Mouse (Mus musculus): Measurements from ENCODE around the gene March2.
"Not testable (repeated sequence)": the region's sequence is repeated elsewhere in the genome, so short reads cannot be mapped to it uniquely, and the experiment has no call there.

The March2 gene

GRCm38 (mm10) chr17:33732556-33733083 lies 14.2 kb upstream of the March2 start:
- CTCF ChIA-PET = not testable (repeated sequence)
- POLR2A ChIA-PET = interaction anchor here in 2 of 4 experiments (0.7 to 2.0 kb wide), 5 partner anchors 14 to 223 kb away, joined by 3 to 8 read pairs (median 4); partner anchors contain the start of genes March2 (in 2 of the 2), Rab11b (in 2 of the 2), Rps18 (in 1 of the 2) and Vps52 (in 1 of the 2)

- ChIA-PET POLR2A (interaction anchor here in 1 of 4 experiments (1.5 kb wide), 1 partner anchor 11 kb away, joined by 3 read pairs; no protein-coding TSS in a partner anchor), CTCF (interaction anchor here in 1 of 4 experiments (1.2 kb wide), 1 partner anchor 31 kb away, joined by 3 read pairs; the partner anchor contains the start of gene Rab11b)
These were observed 10.7 kb upstream of the March2 start for GRCm38 (mm10) chr17:33729215-33729614.

GRCm38 (mm10) chr17:33728396-33728795 lies 9.9 kb upstream of the March2 start:
- ChIA-PET CTCF (interaction anchor here in 1 of 4 experiments (1.2 kb wide), 1 partner anchor 32 kb away, joined by 3 read pairs; the partner anchor contains the start of gene Rab11b), POLR2A (interaction anchor here in 1 of 4 experiments (0.9 to 1.5 kb wide), 2 partner anchors 11 to 32 kb away, joined by 3 read pairs; partner anchors contain the start of gene Rab11b)

GRCm38 (mm10) chr17:33719736-33720378 lies 1.4 kb upstream of the March2 start:
- POLR2A ChIA-PET = interaction anchor here in 3 of 4 experiments (0.5 to 4.4 kb wide), 19 partner anchors 9 to 236 kb away, joined by 3 to 87 read pairs (median 5); partner anchors contain the start of genes Rab11b (in 2 of the 3), Rps18 (in 2 of the 3), Vps52 (in 2 of the 3) and Ndufa7 (in 1 of the 3)

GRCm38 (mm10) chr17:33718944-33719725 lies 665 bp upstream of the March2 start:
- CTCF ChIA-PET = interaction anchor here in 2 of 4 experiments (0.6 to 1.1 kb wide), 3 partner anchors 14 to 83 kb away, joined by 3 to 4 read pairs (median 4); partner anchors contain the start of gene Rab11b (in 1 of the 2)
- POLR2A ChIA-PET = interaction anchor here (0.5 to 4.4 kb wide), 58 partner anchors 8 to 754 kb away, joined by 3 to 87 read pairs (median 4); partner anchors contain the start of genes Ndufa7 (in 3 of the 4), Rab11b (in 3 of the 4), Rps28 (in 3 of the 4) and Rps18 (in 2 of the 4)

More at GRCm38 (mm10) chr17:33719736-33720378, 1.4 kb upstream of the March2 start:
- CTCF ChIA-PET = no interaction called here

GRCm38 (mm10) chr17:33717982-33718381 lies 488 bp downstream of the March2 start:
- CTCF ChIA-PET = interaction anchor here in 1 of 4 experiments (0.9 to 1.1 kb wide), 2 partner anchors 13 to 42 kb away, joined by 4 read pairs; partner anchors contain the start of gene Rab11b

GRCm38 (mm10) chr17:33717246-33717645 lies 1.2 kb downstream of the March2 start:
- ChIA-PET CTCF (no interaction called here), POLR2A (interaction anchor here (0.6 to 4.4 kb wide), 22 partner anchors 9 to 234 kb away, joined by 3 to 87 read pairs (median 4); partner anchors contain the start of genes Rab11b (in 3 of the 4), Angptl4 (in 1 of the 4), B3galt4 (in 1 of the 4) and Ndufa7 (in 1 of the 4))

More at GRCm38 (mm10) chr17:33717982-33718381, 488 bp downstream of the March2 start:
- POLR2A ChIA-PET = interaction anchor here (0.6 to 4.4 kb wide), 49 partner anchors 9 to 753 kb away, joined by 3 to 87 read pairs (median 4); partner anchors contain the start of genes Rab11b (in 4 of the 4), Ndufa7 (in 3 of the 4), Rps28 (in 3 of the 4) and B3galt4 (in 2 of the 4)

GRCm38 (mm10) chr17:33714779-33715178 lies 3.7 kb downstream of the March2 start:
- CTCF ChIA-PET = no interaction called here

GRCm38 (mm10) chr17:33713271-33713670 lies 5.2 kb downstream of the March2 start:
- ChIA-PET CTCF (no interaction called here), POLR2A (interaction anchor here in 2 of 4 experiments (1.2 to 1.7 kb wide), 4 partner anchors 17 to 111 kb away, joined by 3 to 7 read pairs (median 4); partner anchors contain the start of genes Ndufa7 (in 1 of the 2), Rab11b (in 1 of the 2) and Rps28 (in 1 of the 2))

More at GRCm38 (mm10) chr17:33714779-33715178, 3.7 kb downstream of the March2 start:
- POLR2A ChIA-PET = interaction anchor here in 2 of 4 experiments (0.6 to 1.2 kb wide), 2 partner anchors 9 to 117 kb away, joined by 3 to 4 read pairs; no protein-coding TSS in a partner anchor

GRCm38 (mm10) chr17:33709834-33710233 lies 8.6 kb downstream of the March2 start:
- POLR2A ChIA-PET = interaction anchor here in 2 of 4 experiments (0.6 to 3.0 kb wide), 3 partner anchors 10 to 50 kb away, joined by 5 to 9 read pairs (median 5); partner anchors contain the start of gene Rab11b (in 1 of the 2)

GRCm38 (mm10) chr17:33703091-33703490 lies 15.4 kb downstream of the March2 start:
- ChIA-PET CTCF (no interaction called here), POLR2A (interaction anchor here in 3 of 4 experiments (0.5 to 1.9 kb wide), 9 partner anchors 10 to 114 kb away, joined by 3 to 8 read pairs (median 4); partner anchors contain the start of gene Rab11b (in 1 of the 3))

More at GRCm38 (mm10) chr17:33709834-33710233, 8.6 kb downstream of the March2 start:
- CTCF ChIA-PET = no interaction called here

- ChIA-PET CTCF (no interaction called here), POLR2A (interaction anchor here (0.5 to 1.9 kb wide), 8 partner anchors 9 to 114 kb away, joined by 3 to 8 read pairs (median 4); partner anchors contain the start of gene Rab11b (in 1 of the 4))
These were observed 16.3 kb downstream of the March2 start for GRCm38 (mm10) chr17:33702178-33702577.

GRCm38 (mm10) chr17:33695471-33695870 lies 23.0 kb downstream of the March2 start:
- ChIA-PET POLR2A (interaction anchor here in 2 of 4 experiments (1.0 to 3.4 kb wide), 10 partner anchors 10 to 129 kb away, joined by 3 to 11 read pairs (median 4); partner anchors contain the start of genes Zfp414 (in 2 of the 2), Hnrnpm (in 1 of the 2), Ndufa7 (in 1 of the 2) and Rab11b (in 1 of the 2)), CTCF (no interaction called here)

- ChIA-PET CTCF (no interaction called here), POLR2A (interaction anchor here (0.5 to 4.6 kb wide), 6 partner anchors 9 to 232 kb away, joined by 3 to 32 read pairs (median 6); partner anchors contain the start of gene Rab11b (in 2 of the 4))
These were observed 31.7 kb downstream of the March2 start, which contains the start of gene Hnrnpm for GRCm38 (mm10) chr17:33686760-33687159. Hnrnpm (minus strand) TSS chr17:33686860.

GRCm38 (mm10) chr17:33685249-33685653 lies 33.2 kb downstream of the March2 start:
- POLR2A ChIA-PET = interaction anchor here (0.6 to 8.1 kb wide), 72 partner anchors 8 to 1489 kb away, joined by 3 to 260 read pairs (median 4); partner anchors contain the start of genes March2 (in 3 of the 4), Kank3 (in 2 of the 4), Ndufa7 (in 2 of the 4) and Rab11b (in 2 of the 4)
- CTCF ChIA-PET = interaction anchor here in 2 of 4 experiments (0.5 to 0.9 kb wide), 3 partner anchors 139 to 692 kb away, joined by 3 to 4 read pairs (median 3); partner anchors contain the start of gene Zfp952 (in 1 of the 2)

- ChIA-PET CTCF (interaction anchor here in 1 of 4 experiments (0.9 kb wide), 1 partner anchor 234 kb away, joined by 3 read pairs; no protein-coding TSS in a partner anchor), POLR2A (interaction anchor here (0.8 to 8.1 kb wide), 68 partner anchors 8 to 596 kb away, joined by 3 to 260 read pairs (median 4); partner anchors contain the start of genes March2 (in 3 of the 4), Kank3 (in 2 of the 4), Ndufa7 (in 2 of the 4) and Rab11b (in 2 of the 4))
These were observed 33.7 kb downstream of the March2 start for GRCm38 (mm10) chr17:33684671-33685231.
